Mouse (Mus musculus) bone marrow macrophage, adult 2 months (primary cell): ENCODE results near the gene S100a8.

Source experiments
- CTCF ChIP-seq: IDR thresholded peaks from 2 replicates; pipeline ENCODE4 v1.5.1; 2012; ENCODE audit warnings: low read depth, mild to moderate bottlenecking, low read length, moderate library complexity
- POLR2A ChIP-seq: IDR thresholded peaks from 2 replicates; pipeline ENCODE4 v1.6.1; 2012; ENCODE audit warnings: mild to moderate bottlenecking, low read depth, low read length, borderline replicate concordance

DNA sequence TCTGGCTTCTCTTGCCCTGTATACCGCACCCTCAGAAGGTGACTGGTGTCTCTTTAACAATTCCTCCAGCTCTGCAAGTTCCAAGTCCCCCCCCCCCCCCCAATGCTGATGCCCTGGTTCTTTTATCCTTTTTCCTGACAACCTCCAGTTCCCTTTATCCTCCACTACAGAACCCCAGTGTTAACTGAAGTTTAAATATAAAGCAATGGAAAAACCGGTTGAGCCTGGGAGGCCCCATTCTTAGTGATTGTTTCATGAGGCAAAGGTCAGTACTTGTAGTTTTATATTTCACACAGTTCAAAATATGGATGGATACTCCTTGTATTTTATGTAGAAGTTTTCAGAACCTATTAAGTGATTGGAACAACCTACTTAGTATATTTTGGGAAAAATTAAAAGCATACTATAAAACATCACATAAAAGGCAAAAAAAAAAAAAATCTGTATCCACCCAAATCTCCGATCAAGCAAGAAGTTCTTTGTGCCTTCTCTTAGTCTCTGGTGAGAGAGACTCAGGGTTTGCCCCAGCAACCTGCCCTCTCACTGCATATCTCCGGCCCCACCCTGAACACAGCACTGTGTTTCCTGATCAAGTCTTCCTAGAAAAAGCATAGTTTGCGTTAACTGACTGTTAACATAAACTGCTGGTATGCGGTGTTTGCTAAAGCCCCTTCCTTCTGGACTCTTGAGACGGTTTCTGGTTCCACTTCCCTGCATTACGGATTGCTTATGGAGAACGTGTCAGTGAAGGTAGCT, 42.3 kb upstream of the S100a8 start:
- no peak for TF ChIP-seq POLR2A
- TF ChIP-seq CTCF, result no peak
